Mouse (Mus musculus) cerebellum, adult 2 months (tissue): ENCODE measurements around the gene Pafah2. TPM values are rescaled to one million over a fixed set of nuclear protein-coding genes. Genes with fewer than 3 reads are reported as not detected.

Experiments
- DNase-seq, 2 experiments: peaks; one replicate each; pipeline ENCODE4 v3.0.0; 2021
- H3K27ac ChIP-seq: fragments of 200-500 bp; 2 replicates; pipeline ENCODE4 v1.5.1; 2012; ENCODE audit warnings: low read length, control low read depth, inconsistent platforms; ENCODE audit not compliant: insufficient read depth
- H3K27me3 ChIP-seq: fragments of 200-500 bp; 2 replicates; pipeline ENCODE4 v1.6.1; 2012; ENCODE audit warnings: inconsistent platforms, mild to moderate bottlenecking, low read length, moderate library complexity; ENCODE audit not compliant: control insufficient read depth, insufficient read depth
- H3K4me1 ChIP-seq: fragments of 200-500 bp; 2 replicates; pipeline ENCODE4 v1.6.1; 2011; ENCODE audit warnings: low read length; ENCODE audit not compliant: control insufficient read depth, insufficient read depth
- H3K4me3 ChIP-seq: fragments of 200-500 bp; replicated peaks from 2 replicates; pipeline ENCODE3; 2011; ENCODE audit warnings: mild to moderate bottlenecking, low read depth, low read length, control low read depth; ENCODE audit not compliant: insufficient read depth
- CTCF ChIP-seq: fragments of 200-500 bp; IDR thresholded peaks from 2 replicates; pipeline ENCODE4 v1.5.1; 2011; ENCODE audit warnings: low read depth, mild to moderate bottlenecking, control low read depth, low read length, moderate library complexity, borderline replicate concordance; ENCODE audit not compliant: insufficient read depth
- POLR2A ChIP-seq: fragments of 200-500 bp; IDR thresholded peaks from 2 replicates; pipeline ENCODE4 v1.6.1; 2011; ENCODE audit warnings: low read length, control low read depth, borderline replicate concordance; ENCODE audit not compliant: insufficient read depth
- WGBS: fragments of 180-500 bp; shearing (Covaris S2); methylation state at CpG from one replicate; pipeline ENCODE4 v1.1.7; 2018; 5-methylcytosine and 5-hydroxymethylcytosine counted together
- polyA plus RNA-seq: library from polyadenylated mRNA; depleted of rRNA; stranded (reverse); fragments of >200 nt; gene quantifications from 2 replicates; pipeline ENCODE4 v1.2.3, GENCODE M21; 2012

Gene Pafah2
- polyA plus RNA-seq, 1 experiment: 8.9 TPM

DNA sequence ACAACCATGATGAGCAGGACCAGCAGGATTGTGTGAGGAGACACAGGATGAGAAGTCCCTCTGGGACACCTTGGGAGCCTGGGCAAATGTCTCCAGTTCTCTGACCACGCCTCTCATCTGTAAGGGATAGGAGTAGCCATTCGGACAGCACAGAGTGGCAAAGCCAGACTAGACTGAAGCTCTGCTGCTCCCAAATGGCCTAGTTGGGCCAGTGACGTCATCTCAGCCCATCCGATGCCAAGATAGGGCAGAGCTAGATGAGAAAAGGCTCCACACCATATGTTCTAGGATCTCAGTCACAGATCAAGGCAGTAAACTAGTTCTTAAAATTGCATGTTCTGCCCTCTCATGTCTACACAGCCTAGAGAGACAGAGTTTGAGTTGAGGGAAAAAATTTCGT is 62.7 kb downstream of the Pafah2 start:
- 20% methylated on average over 5 of the region's 5 CpGs for WGBS
- Histone ChIP-seq H3K4me1 (peaks cover 13% of the 10 kb centered on the region), H3K4me3 (no peak overlapping the region), H3K27ac (peak overlapping the region; percentile 87), H3K27me3 (no peaks in the 10 kb centered on the region)
- peak; percentile 92 to 97 for DNase-seq
- TF ChIP-seq POLR2A (peak; percentile 60; the same call in 1 of the 2 replicates), CTCF (no peak)

DNA sequence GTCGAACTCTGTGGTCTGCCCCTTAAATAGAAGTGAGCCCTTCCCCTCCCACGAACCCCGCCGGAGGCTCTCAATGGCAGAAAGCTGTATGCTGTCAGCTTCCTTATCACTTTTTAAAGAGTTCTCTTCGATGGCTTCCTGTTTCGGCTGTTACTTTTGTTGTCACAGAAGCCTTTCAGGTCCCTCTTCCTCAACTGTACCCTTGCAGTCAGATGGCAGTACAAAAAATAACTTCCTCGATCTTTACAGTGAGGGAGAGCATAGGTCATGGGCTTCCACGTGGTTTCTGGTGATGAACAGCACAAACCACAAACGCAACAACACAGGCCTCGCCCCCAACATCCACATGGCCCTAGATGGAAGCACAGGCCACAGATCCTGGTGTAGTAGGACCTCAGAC is 64.2 kb downstream of the Pafah2 start:
- 88% methylated on average over 10 of the region's 10 CpGs for WGBS
- TF ChIP-seq POLR2A: no peak
- TF ChIP-seq CTCF: no peak
- Histone ChIP-seq H3K4me3 (no peak overlapping the region), H3K27me3 (no peaks in the 10 kb centered on the region), H3K27ac (no peak overlapping the region), H3K4me1 (peaks cover 13% of the 10 kb centered on the region)
- DNase-seq: no peak

DNA sequence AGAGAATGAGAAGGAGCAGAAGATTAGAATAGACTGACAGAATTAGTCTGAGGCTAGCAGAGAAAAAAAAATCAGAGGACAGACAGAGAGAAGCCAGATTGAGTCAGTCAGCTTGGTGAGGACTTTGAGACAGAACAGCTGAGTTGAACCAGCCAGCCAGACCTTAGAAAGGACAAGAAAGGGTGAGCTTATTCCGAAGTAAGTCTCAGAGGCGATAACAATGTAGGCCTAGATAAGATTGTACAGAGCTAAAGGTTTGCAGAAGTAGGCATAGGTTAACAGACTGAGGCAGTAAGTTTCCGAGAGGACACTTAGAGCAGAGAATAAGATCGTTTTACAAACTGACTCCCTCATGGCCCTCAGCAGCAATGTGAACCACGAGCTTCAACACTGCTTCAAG is 65.1 kb downstream of the Pafah2 start:
- Histone ChIP-seq H3K27me3 (no peaks in the 10 kb centered on the region), H3K27ac (no peak overlapping the region), H3K4me1 (peaks cover 13% of the 10 kb centered on the region), H3K4me3 (no peak overlapping the region)
- no peak for DNase-seq
- TF ChIP-seq POLR2A (no peak), CTCF (no peak)
- WGBS: 87% methylated on average over 5 of the region's 5 CpGs

DNA sequence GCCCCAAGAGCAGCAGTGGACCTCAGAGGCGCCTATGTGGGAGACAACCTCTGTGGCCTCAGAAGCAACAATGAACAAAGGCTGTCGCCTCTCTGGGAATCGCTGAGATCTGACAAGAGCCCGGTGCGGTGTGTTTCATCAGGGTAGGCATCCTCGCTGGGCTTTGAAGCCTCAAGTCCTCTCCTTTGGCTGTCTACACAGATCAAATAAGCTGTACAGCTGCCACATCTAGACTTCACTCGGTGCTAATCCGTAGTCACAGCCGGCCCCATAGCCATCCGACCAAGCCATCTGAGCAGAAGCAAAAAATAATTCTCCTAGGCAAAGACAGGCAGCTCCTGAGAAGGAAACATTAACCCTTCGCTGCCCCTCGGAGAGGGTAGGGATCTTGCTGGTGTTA is 69.7 kb downstream of the Pafah2 start:
- Histone ChIP-seq H3K27me3 (no peaks in the 10 kb centered on the region), H3K27ac (no peak overlapping the region), H3K4me1 (no peaks in the 10 kb centered on the region), H3K4me3 (no peak overlapping the region)
- 45% methylated on average over 12 of the region's 12 CpGs for whole genome bisulfite sequencing
- DNase-seq: no peak
- TF ChIP-seq POLR2A (no peak), CTCF (no peak)

DNA sequence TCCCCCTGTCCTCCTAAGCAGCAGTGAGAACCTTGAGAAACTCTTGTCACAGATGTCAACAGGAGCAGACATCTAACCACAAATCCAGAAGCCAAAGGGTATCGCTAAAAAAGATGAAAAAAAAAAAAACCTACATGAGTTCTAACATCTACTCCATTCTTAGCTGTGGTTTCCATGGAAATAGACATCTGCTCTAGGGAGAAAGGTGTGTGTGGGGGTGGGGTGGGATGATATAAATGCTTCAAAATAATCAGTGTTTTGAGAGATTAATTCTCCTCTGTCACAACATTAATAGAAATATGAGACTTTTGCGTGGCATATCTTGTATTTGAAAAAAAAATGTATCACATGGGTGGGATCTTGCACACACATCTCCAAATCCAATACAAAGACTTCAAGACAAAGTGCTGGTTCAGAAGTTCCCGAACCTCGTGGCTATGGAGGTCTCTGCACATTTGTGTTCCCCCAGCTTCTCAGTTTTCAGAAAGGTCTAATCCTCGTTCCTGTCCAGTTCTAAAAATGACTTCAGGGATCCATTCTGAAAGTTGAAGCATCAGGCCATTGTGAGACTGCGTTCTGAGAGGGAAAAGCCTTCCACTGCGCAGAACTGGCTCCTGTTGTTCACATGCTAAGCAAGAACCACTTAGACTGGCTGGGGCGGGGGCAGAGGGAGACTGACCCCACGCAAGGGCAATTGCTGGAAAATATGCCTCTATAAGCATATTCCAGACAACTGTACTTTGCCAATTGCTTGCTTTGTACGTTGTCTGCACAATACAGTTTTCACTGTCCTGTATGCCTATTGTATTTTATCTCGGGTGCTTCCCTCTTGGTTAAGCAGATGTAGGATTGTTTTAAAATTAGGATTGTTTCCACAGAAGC is 70.5 kb downstream of the Pafah2 start:
- TF ChIP-seq CTCF (no peak), POLR2A (no peak)
- DNase-seq: no peak
- WGBS: 77% methylated on average over 11 of the region's 11 CpGs
- Histone ChIP-seq H3K27me3 (no peaks in the 10 kb centered on the region), H3K4me1 (no peaks in the 10 kb centered on the region), H3K4me3 (no peak overlapping the region), H3K27ac (no peak overlapping the region)

DNA sequence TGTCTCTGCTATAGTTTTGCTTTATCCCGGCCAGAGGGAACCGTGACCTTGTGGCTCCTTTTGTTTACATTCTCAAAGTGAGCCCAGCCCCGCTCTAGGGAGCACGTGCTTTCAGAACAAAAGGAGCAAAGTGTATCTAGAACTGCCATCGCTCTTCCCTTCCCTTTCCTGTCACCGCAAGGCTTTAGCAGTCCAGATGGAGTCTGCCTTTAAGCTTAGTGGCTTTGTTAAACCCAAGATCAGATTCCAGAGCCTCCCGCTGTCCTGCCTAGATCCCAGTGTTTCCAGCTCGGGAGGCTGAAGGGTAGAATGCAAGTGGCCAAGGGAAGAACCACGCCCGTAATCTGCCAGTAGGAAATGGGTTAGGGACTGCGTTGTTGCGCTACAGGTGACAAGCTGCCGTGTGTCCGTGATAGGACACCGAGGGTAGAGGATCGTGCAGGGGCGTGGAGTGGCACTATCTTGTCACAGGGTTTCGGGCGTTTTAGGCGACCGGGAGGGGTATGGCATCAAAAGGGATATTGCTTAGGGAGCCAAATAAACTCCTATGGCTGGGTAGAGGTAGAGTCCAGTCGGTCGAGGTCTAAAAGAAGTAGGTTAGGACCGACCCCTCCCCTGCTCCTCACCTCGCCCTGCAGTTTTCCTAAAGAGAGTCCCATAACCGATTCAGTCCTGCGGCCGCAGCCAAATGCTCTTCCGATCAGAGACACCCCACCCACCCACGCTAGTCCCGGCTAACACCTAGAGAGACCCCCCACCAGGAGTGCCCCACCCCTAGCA is 71.5 kb downstream of the Pafah2 start:
- DNase-seq: peak; percentile 58 to 66
- peak overlapping the region; percentile 35 for H3K27ac ChIP-seq
- TF ChIP-seq POLR2A: no peak
- no peak for TF ChIP-seq CTCF
- 2% methylated on average over 31 of the region's 31 CpGs for WGBS
- H3K4me1 ChIP-seq: no peaks in the 10 kb centered on the region
- no peaks in the 10 kb centered on the region for H3K27me3 ChIP-seq
- peak overlapping the region; percentile 83 for H3K4me3 ChIP-seq

DNA sequence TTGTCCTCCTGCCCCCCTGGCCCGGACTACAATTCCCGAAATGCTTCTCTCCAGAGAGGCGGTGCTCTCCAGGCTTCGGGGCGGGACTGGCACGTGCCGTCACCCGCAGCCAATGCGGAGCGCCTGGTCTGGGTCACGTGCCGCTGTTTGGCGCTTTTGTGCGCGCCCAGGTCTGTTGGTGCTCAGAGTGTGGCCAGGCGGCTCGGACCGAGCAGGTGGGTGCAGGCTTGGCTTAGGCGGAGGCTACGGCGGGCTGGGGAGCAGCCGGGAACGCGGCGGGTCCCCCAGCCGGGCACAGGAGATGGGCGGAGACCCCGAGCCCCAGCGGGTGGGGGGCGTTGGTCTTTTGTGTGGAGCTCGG is 72.1 kb downstream of the Pafah2 start, which contains the start of gene Stmn1:
Stmn1 (plus strand) TSS at position 106 of the 361 bp plus-strand sequence.
- peak; percentile 96 to 99 for DNase-seq
- H3K4me1 ChIP-seq: no peaks in the 10 kb centered on the region
- peak within 1 kb of the TSS; percentile 35 for H3K27ac ChIP-seq
- H3K4me3 ChIP-seq: peak within 1 kb of the TSS; percentile 83
- no peak for TF ChIP-seq CTCF
- peak; percentile 100 for TF ChIP-seq POLR2A
- under 1% methylated on average over 30 of the region's 31 CpGs for WGBS
- H3K27me3 ChIP-seq: no peaks in the 10 kb centered on the region

DNA sequence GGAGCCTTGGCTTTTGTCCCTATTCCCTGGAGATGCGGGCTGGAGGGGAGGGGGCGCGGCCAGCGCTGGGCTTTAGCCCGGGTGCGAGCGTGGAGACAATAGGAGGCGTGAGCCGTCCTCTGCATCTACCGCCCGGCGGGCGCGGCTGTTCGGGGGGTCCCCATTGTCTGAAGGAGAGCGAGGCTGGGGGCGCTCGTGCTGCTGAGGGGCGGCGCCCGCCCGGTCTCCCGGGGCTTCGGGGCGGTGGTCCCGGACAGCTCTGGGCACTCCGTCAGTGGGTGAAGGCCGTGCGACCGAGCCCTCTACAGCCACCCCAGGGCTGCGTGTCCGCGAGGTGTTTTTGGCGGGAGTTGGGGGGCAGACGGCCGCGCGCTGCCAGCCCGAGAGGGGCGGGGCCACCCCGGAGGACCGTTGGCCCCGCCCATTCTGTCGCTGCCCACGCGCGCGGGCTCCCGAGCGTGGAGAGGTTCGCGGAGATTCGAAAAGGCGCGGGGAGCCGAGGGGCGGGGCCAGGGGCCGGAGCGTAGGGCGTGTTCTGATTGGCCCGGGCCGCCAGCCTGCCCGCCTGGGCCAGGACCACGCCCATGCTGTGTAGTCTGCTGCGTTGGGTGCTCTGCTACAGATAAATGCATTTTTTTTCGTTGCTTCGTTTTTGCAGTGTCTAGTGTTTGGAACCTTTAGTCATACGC is 72.6 kb downstream of the Pafah2 start:
- Histone ChIP-seq H3K27ac (no peak overlapping the region), H3K27me3 (no peaks in the 10 kb centered on the region), H3K4me3 (peak overlapping the region; percentile 66), H3K4me1 (no peaks in the 10 kb centered on the region)
- TF ChIP-seq POLR2A (peak; percentile 15; the same call in 1 of the 2 replicates), CTCF (no peak)
- DNase-seq: peak; percentile 95 to 96
- 2% methylated on average over 68 of the region's 68 CpGs for WGBS
